Mouse (Mus musculus) gastrocnemius, adult 18-20 months (tissue): ENCODE results near the gene Pigyl. TPM values are rescaled to one million over a fixed set of nuclear protein-coding genes. Genes with fewer than 3 reads are reported as not detected.

Source experiments
- DNase-seq: peaks from one replicate; pipeline ENCODE4 v3.0.0; 2021; ENCODE audit warnings: low spot score
- long read RNA-seq, 2 experiments: library from polyadenylated mRNA; stranded (forward); transcript quantifications; one replicate each; pipeline ENCODE4 v2.0.0; 2021
- total RNA-seq, 2 experiments: library from RNA; stranded (reverse); gene quantifications; 2 replicates each; pipeline ENCODE4 v1.2.3; 2021

Pigyl gene
- 10 to 100 TPM; 33.4 to 36.9 TPM for total RNA-seq
- long read RNA-seq, experiment 1, transcript Pigyl-201 (2 exons, 695 nt), result major isoform, 65 of 67 reads
- long read RNA-seq, experiment 1, partial matches to known transcripts, result 2 of 67 reads
- long read RNA-seq, experiment 1, other reads (novel, unspliced or antisense), result 0 of 67 reads
- long read RNA-seq, experiment 2, transcript Pigyl-201 (2 exons, 695 nt), result major isoform, 50 of 51 reads
- long read RNA-seq, experiment 2, partial matches to known transcripts, result 1 of 51 reads
- long read RNA-seq, experiment 2, other reads (novel, unspliced or antisense), result 0 of 51 reads

DNA sequence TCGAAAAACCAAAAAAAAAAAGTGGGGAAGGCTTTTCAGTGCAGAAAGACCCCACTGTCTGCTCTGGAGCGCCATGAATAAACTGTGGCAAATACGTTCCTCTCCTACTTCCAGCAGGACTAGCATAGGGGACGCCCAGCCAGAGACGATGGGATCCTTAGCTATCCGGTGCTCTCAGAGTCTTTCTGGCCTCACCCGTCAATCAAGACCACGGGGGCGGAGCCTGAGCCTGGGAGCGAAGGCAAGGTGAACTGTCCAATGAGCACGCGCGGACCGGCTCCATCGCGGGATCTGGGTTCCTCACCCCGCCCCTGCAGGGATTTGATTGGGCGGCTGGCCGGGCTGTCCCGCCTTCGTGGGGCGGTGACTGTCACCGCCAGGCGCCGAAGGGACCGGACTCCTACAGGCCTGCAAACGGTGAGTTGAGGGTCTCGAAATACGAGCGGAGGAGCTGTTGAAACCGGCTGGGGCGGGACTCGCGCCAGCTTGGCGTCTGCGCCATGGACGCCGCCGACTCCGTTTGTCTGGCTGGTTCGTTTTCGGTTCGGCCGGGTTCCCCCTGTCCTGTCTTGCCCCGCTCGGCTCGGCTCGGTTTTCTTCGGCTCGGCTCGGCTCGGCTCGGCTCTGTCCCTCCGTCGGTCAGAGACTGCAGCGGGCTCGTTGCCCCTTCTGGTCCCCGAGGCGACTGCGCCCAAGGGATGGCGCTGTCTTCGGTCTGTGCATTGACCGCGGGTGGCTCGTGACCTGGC is at the start of gene Pigyl:
Pigyl (plus strand) TSS at position 350 of the 749 bp plus-strand sequence.
- DNase-seq, result peak; percentile 99

DNA sequence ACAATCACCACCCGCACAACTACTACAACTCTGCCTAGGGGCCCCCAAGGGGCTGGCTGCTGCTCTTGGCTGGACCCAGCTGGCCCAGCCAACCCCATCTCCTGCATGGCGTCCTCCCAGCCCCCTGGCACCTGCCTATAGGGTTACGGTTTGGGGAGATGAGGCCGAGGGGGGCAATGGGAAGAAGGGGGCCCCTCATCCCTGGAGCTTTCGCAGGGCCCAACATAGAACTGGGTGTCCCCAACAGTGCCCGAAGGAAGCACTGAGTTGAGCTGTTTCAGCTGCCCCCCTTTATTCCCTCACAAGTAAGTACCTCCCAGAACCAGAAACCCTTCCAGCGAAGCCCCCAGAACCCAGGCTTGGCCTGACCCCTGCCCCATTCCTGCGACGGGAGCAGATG is 48.5 kb upstream of the Pigyl start:
- DNase-seq, result no peak

DNA sequence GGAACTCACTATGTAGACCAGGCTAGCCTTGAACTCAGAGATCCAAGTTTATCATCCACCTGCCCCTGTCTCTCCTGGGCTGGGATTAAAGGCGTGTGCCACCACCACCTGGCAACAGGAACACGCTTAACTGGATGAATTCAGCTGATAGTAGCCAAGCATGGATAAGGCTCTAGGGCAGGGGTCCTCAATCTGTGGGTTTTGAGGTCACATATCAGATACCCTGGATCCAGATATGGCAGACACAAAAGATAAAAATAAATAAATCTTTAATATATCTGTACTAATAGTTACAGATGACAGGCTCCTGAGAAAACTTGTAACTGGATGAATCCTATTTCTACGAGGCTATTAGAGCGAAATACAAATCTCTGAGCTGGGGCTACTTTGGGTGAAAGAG is 41.0 kb upstream of the Pigyl start:
- DNase-seq, result no peak

DNA sequence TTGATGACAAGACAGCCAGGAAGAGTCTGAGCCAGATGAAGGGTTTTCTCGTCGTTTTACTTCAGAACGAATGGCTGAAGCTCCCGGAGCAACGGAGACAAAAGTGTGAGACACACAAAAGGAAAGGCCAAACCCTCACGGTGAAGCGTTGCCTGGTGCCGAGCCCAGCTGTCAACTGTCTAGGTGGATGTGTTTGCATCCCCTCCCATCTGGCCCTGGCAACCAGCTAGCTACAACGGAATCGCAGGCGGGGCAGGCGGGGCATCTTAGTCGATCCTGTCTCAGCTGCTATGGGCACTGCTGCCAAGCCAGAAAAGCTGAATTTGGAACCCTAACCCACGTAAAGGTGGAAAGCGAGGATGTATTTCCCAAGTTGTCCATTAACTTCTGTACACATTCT is 40.6 kb upstream of the Pigyl start:
- DNase-seq, result no peak

DNA sequence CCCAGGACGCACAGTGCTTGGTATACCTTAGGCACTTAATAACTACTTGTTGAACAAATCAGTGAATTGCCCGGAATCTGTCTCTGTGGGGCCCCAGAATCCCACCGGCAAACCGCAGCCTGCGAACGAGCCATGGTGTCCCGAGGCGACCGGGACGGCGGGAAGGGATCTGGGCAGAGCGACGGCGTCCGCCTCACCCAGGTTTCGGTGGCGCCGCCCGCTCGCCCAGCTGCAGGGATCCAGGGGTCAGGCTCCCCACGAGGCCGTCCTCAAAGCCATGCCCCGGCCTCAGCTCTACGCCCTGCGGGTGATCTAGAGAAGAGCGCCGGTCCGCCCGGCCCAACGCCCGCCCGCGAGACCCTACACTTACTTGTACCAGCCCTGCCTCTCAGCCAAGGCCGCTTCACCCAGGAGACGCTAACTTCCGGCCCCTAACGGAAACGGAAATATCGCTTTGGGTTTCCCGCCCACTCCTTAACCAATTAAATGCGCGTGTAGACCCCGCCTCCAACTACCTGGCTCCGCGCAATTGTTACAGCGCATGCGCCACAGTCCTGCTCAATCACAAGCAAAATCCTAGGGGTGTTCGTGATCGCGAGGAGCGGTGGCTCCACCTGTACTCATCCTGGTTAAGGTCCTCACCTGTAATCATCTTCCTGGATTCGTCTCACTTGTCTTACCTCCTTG is 39.8 kb upstream of the Pigyl start, which contains the start of gene Elof1:
Elof1 (minus strand) TSS at position 433 of the 687 bp plus-strand sequence.
- DNase-seq, result peak; percentile 94

DNA sequence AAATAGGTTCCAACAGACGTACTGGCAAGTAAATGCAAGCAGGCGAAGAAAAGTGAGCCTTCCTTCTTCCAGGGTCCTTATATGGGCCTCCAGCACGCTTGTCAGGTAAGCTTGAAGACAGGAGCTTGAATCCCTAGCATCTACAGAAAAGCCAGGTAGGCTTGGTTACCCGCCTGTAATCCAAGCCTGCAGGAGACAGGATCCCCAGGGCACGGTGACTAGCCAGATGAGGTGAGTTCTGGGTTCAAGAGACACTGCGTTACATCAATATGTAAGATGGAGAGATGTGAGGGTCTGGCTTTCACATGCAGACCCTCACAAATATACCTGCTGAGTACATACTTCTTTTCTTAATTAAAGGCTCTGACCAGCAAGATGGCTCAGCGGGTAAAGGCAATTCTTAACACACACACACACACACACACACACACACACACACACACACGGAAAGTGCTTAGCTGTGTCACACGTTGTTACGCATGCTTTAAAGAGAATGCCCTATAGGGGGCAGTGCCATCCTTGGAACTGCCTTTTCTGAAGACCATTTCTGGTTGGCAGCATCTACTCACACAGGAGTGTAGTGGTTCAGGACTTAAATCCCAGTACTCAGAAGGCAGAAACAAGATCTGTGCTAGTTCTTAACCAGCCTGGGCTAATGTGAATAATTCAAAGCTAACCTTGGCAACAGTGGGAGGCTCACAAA is 38.7 kb upstream of the Pigyl start:
- DNase-seq, result peak; percentile 30

DNA sequence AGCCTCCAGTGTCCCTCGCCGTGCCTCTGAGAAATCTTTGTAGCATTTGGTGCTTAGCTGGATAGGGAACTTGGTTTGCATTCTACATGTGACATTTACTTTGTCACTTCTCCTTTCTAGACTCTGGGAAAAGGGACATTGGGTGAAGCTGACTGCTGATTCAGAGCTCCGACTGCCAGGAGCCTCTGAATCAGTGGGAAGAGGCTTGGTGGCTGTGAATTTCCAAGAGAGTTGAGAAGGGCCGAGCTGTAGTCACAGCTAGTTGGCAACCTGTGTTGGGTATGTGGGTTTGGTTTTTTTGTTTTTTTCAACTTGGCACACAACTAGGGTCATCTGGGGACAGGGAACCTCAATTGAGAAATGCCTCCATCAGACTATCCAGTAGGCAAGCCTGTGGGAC is 37.1 kb upstream of the Pigyl start:
- no peak for DNase-seq

DNA sequence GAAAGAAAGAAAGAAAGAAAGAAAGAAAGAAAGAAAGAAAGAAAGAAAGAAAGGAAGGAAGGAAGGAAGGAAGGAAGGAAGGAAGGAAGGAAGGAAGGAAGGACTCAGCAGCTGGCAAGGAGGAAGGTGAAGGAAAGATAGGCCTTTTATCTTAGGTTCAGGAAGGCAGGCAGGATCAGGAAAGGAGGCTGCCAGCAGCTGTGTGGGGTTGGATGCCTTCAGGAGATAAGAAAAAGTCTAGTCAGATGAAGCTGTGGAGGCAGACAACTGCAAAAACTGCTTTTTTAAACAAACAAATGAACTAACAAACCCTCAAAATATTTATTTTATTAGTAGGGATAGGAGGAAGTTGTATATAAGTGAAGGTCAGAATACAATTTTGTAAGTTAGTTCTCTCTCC is 35.1 kb upstream of the Pigyl start:
- no peak for DNase-seq

DNA sequence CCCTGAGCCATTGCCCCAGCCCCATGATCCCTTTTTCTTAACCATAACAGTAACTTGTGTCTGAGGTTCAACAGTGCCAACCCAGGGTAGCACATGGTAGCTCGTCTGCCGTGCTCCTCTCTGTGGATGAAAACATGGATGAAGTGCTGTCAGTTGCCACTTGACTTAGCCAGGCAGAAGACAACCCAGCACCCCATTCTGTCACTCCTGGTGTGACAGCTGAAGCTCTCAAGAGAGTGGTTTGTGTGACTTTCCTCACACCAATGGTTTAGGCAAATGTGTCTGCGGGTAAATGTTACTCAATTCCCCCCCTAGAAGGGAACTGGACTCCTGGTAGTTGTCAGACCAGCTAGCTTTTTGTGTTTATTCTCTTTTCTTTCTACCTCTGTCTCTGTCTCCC is 34.6 kb upstream of the Pigyl start:
- no peak for DNase-seq

DNA sequence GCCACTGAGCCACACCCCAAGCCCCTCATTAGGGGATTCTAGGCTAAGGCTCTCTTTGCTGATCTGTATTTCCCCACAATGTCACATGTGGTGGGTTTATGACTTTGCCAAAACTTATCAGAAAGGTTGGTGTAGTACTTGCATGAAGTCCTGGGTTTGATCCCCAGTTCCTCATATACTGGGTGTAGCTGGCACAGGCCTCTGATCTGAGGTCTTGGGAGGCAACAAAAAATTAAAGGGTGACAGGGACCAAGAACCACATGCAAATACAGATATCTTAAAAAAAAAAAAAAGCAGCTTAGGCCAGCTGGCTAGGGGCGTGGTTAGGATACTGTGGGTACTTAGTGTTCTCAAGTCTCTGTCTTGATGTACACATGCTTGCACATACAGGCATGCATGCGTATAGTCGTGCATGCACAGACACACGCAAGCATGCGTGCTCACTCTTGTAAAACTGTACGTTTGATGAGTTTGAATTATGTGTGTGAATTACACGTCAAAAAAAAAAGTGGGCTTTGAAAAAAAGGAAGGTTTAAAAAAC is 33.5 kb upstream of the Pigyl start:
- DNase-seq, result no peak

DNA sequence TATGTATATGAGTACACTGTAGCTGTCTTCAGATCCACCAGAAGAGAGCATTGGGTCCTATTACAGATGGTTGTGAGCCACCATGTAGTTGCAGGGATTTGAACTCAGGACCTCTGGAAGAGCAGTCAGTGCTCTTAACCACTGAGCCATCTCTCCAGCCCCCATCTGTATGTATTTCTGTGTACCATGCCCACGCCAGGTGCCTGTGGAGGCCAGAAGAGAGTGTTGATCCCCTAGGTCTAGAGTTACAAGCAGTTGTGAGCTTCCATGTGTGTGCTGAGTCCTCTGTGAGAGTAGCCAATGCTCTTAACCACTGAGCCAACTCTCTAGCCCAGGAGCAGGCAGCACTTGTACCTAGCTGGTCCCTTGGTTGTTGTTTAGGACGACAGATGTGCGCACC is 32.5 kb upstream of the Pigyl start:
- no peak for DNase-seq

DNA sequence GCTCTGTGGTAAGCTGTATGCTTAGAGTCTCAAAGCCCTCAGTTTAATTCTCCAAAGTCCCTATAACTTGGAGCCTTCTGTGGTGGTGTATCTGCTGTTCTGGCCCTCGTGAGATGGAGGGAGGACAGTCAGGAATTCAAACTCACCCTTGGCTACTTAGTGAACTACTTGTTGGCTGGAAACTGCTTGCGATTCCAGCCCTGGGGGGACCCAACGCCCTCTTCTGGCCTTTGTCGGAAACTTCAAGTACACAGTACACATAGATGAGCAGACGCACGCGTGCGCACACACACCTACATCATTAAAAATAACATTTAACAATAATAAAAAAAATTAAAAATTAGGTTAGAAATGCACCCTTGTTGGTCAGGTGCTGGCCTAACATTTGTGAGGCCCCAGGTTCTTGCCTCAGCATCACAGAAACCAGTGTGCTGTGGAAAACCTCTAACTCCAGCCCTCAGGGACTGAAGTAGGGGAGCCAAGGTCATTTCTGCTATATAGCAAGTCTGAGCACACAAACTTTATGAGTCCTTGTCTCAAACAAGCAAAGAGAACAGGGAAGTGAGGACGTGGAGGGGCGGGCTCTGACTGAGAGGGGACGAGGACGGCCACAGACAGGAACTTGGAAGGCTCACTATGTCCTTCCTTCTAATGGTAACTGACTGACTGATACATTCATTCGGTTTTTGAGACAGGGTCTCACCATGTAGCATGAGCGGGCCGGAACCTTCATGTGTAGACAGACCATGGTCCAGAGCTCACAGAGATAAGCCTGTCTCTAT is 31.2 kb upstream of the Pigyl start:
- DNase-seq, result no peak

DNA sequence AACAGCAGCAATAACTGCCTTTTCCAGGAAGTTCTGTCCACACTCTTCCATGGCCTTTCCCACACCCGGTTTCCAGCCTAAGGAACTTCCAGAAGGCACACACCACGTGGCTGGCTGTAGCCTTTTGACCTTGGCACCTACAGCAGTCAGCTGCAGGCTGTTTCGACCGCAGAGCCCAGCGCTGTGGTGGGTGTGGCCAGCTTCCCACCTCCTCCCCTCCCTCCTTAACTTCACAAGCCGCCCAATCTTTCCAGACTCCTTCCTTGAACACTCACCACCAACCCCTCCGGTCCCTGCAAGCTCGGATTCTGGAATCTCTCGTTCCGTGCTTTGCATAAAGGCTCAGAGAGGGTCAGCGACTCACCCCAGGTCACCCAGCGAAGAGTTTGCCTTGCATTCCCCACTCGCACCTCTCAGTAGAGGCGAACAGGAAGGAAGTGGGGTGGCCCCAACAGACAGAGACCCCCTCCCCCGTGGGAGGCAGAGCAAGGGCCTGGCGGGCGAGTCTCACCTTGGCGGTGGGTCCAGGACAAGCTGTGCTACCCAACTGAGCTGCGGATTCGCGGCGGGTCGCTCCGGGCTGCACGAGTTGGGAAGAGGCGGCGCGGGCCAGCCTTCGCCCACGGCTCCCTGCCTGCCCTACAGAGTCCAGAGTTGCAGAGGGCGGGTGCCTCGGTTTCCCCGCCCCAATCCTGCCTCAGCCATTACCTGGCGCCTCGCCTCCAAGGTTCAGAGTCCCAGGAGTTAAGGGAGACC is 25.2 kb upstream of the Pigyl start:
- no peak for DNase-seq

DNA sequence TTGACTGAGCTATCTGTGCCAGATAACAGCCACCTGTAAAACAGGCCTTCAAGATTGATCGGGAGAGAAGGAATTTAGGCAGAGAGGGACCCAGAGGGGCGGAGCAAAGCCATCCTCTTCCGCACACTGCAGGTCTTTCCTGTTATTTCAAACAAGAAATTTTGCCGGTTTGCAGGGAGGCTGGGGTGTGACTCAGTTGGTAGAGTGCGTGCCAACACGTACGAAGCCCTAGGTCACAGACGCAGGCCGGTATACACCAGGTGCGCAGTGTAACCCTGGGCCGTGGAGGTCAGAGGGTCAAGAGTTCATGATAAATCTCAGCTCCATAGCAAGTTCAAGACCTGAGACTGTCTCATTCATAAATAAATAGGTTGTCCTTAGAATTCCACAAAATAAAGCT is 24.4 kb upstream of the Pigyl start:
- DNase-seq, result no peak

DNA sequence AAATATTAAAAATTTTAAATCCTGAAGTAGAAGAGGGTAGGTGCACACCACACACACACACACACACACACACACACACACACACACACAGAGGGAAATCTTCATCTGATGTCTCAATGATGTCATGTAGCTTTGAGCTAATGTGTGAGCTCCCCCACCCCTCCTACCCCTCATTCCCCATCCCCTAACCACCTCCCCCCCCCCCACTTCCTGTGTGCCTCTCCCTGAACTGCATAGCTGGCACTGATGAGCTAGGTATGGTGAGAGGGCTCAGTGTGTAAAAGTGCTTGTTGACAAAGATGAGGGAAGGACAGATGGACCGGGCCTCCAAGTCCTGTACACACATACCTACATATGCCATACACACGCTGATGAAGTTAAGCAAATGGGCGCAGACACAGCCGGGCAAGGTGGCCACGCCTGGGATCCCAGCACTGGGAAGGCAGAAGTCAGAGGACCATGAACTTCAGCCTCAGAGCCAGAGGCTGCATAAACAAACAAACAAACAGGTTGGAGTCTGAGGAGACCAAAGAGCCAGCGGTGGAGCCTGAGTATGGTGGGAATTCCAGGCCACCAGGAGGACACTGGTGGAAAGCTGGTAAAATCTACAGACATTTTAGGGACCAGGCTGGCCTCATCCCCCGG is 22.3 kb upstream of the Pigyl start:
- no peak for DNase-seq

DNA sequence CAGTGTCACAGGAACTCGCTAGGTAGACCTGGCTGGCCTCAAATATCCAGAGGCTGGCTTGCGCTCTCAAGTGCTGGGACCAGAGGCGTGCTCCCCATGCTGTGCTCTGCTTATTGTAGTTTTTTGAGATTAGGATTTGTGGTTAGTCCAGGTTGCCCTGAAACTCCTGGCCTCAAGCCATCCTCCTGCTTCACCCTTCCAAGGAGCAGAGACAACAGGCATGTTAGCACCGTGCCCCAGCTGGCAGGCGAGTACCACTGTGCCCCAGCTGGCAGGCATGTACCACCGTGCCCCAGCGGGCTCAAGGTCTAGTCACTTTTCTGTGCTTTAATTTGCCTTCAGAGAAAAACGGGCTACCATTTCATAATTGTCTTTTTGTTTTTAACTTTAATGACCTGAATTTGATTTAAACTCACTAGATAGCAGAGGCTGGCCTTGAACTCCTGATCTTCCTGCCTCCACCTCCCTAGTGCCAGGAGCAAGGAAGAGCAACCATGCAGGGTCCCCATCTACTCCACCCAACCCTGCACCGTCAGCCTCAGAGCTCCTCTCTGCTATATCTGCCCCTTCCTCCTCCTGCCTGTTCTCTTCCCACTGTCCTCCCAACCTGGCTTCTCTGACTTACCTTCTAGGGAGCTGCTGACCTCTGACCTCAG is 21.5 kb upstream of the Pigyl start:
- DNase-seq, result no peak

DNA sequence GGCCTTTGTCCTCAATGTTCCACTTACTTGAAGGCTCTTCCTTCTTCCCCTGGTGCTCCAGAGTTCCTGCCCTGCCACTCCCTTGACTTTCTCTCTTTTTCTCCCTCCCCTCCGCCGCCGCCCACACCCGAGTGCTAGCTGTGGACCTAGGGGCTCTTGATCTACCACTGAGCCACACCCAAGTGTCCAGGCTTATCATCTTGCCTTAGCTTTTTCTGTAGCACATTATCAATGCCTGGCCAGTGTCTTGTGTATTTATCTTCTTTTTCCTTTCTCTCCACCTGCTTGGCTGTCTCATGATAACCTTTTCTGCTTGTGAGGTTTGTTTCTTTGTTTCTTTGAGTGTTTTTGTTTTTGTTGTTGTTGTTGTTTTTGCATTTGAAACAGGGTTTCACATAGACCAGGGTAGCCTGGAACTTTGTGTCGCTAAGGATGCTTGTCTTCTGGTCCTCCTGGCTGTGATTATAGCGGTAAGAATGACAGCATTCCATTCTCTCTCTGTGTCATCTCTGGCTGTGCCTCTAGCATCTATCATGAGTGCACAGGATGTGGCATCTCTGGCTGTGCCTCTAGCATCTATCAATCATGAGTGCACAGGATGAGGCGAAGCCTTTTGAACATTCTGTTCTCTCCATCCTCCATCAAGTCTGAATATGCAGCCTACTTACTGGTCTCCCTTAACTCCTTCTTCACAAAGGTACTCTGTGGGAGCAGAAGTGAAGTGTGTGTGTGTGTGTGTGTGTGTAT is 20.8 kb upstream of the Pigyl start, which contains the start of gene Acp5:
Acp5 (minus strand) TSS at position 68 of the 747 bp plus-strand sequence.
- DNase-seq, result no peak
